Mouse (Mus musculus): ENCODE measurements around the gene Des. TPM values are rescaled to one million over a fixed set of nuclear protein-coding genes. Genes with fewer than 3 reads are reported as not detected.

Des gene
- polyA plus RNA-seq, 1 experiment from 2014 or later, result 2.3 TPM

DNA sequence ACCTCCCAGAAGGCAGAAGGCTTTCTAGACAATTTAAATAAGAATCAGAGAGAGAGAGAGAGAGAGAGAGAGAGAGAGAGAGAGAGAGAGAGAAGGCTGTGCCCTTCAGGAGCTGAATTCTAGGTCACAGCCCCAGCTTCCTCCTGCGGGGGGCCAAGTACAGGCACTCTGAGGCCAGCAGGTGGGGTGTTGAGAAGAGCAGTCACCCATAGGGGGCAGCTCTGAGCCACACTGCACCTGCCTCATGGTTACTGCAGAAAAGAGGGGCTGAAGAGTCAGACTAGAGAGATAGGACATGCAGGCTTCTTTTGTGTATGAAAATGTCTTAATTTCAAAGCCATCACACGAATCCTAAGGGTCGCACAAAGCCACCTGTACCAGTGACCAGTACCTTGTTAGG is 53.6 kb downstream of the Des start:
- ATAC-seq (ENCODE audit: low FRiP score), result no peak
- 66% methylated on average over 3 of the region's 3 CpGs for WGBS
- H3K36me3 ChIP-seq, result peaks cover 14% of the 10 kb centered on the region
- peaks cover 13% of the 10 kb centered on the region for H3K4me1 ChIP-seq
- H3K9me3 ChIP-seq (replicated peaks), result no peaks in the 10 kb centered on the region
- no peak overlapping the region for H3K27ac ChIP-seq
- no peak overlapping the region for H3K4me2 ChIP-seq (replicated peaks)
- H3K4me3 ChIP-seq, result no peak overlapping the region
- no peak overlapping the region for H3K9ac ChIP-seq
- peaks cover 9% of the 10 kb centered on the region for H3K27me3 ChIP-seq

Other genes starting within 250 kb of the Des start
- gene Nhej1, start 235.1 kb upstream of the Des start, polyA plus RNA-seq (2016; fragmentation: Nextera tagmentation; extraction: Ambion mirVana), result 10.5 and 12.8 TPM in 2 replicates
- 0.10 TPM in 1 of 2 replicates, not detected in the other for gene Slc23a3, start 226.4 kb upstream of the Des start, polyA plus RNA-seq (2016; fragmentation: Nextera tagmentation; extraction: Ambion mirVana)
- 66.4 and 67.0 TPM in 2 replicates for gene Cnppd1, start 217.6 kb upstream of the Des start, polyA plus RNA-seq (2016; fragmentation: Nextera tagmentation; extraction: Ambion mirVana)
- gene Retreg2, start 217.6 kb upstream of the Des start, polyA plus RNA-seq (2016; fragmentation: Nextera tagmentation; extraction: Ambion mirVana), result 81.6 and 83.1 TPM in 2 replicates
- 37.6 and 38.8 TPM in 2 replicates for gene Zfand2b, start 191.7 kb upstream of the Des start, polyA plus RNA-seq (2016; fragmentation: Nextera tagmentation; extraction: Ambion mirVana)
- 37.9 and 41.3 TPM in 2 replicates for gene Abcb6, start 179.9 kb upstream of the Des start, polyA plus RNA-seq (2016; fragmentation: Nextera tagmentation; extraction: Ambion mirVana)
- 24.1 and 25.6 TPM in 2 replicates for gene Ankzf1, start 168.2 kb upstream of the Des start, polyA plus RNA-seq (2016; fragmentation: Nextera tagmentation; extraction: Ambion mirVana)
- gene Atg9a, start 168.1 kb upstream of the Des start, polyA plus RNA-seq (2016; fragmentation: Nextera tagmentation; extraction: Ambion mirVana), result 38.4 and 43.7 TPM in 2 replicates
- gene Glb1l, start 149.5 kb upstream of the Des start, polyA plus RNA-seq (2016; fragmentation: Nextera tagmentation; extraction: Ambion mirVana), result 21.2 and 26.3 TPM in 2 replicates
- gene Stk16, start 149.5 kb upstream of the Des start, polyA plus RNA-seq (2016; fragmentation: Nextera tagmentation; extraction: Ambion mirVana), result 125 and 130 TPM in 2 replicates
- gene Tuba4a, start 140.5 kb upstream of the Des start, polyA plus RNA-seq (2016; fragmentation: Nextera tagmentation; extraction: Ambion mirVana), result 10.3 and 11.1 TPM in 2 replicates
- not detected in 2 replicates for gene A630095N17Rik, start 128.2 kb upstream of the Des start, polyA plus RNA-seq (2016; fragmentation: Nextera tagmentation; extraction: Ambion mirVana)
- 54.6 and 55.2 TPM in 2 replicates for gene Dnajb2, start 123.9 kb upstream of the Des start, polyA plus RNA-seq (2016; fragmentation: Nextera tagmentation; extraction: Ambion mirVana)
- gene Ptprn, start 95.8 kb upstream of the Des start, polyA plus RNA-seq (2016; fragmentation: Nextera tagmentation; extraction: Ambion mirVana), result 11.7 and 12.6 TPM in 2 replicates
- 50.0 and 56.8 TPM in 2 replicates for gene Resp18, start 81.9 kb upstream of the Des start, polyA plus RNA-seq (2016; fragmentation: Nextera tagmentation; extraction: Ambion mirVana)
- gene Dnpep, start 42.3 kb upstream of the Des start, polyA plus RNA-seq (2016; fragmentation: Nextera tagmentation; extraction: Ambion mirVana), result 173 and 175 TPM in 2 replicates
- gene Speg, start 15.0 kb downstream of the Des start, polyA plus RNA-seq (2016; fragmentation: Nextera tagmentation; extraction: Ambion mirVana), result 19.1 and 19.7 TPM in 2 replicates
- 73.1 and 74.1 TPM in 2 replicates for gene Gmppa, start 75.6 kb downstream of the Des start, polyA plus RNA-seq (2016; fragmentation: Nextera tagmentation; extraction: Ambion mirVana)
- gene Asic4, start 90.1 kb downstream of the Des start, polyA plus RNA-seq (2016; fragmentation: Nextera tagmentation; extraction: Ambion mirVana), result 18.3 and 19.0 TPM in 2 replicates
- gene Chpf, start 119.0 kb downstream of the Des start, polyA plus RNA-seq (2016; fragmentation: Nextera tagmentation; extraction: Ambion mirVana), result 39.2 and 41.5 TPM in 2 replicates
- 25.3 and 25.7 TPM in 2 replicates for gene Tmem198, start 119.2 kb downstream of the Des start, polyA plus RNA-seq (2016; fragmentation: Nextera tagmentation; extraction: Ambion mirVana)
- gene Obsl1, start 146.1 kb downstream of the Des start, polyA plus RNA-seq (2016; fragmentation: Nextera tagmentation; extraction: Ambion mirVana), result 63.4 and 66.4 TPM in 2 replicates
- gene Inha, start 146.7 kb downstream of the Des start, polyA plus RNA-seq (2016; fragmentation: Nextera tagmentation; extraction: Ambion mirVana), result 8.6 and 9.2 TPM in 2 replicates
- 25.7 and 29.3 TPM in 2 replicates for gene Stk11ip, start 161.2 kb downstream of the Des start, polyA plus RNA-seq (2016; fragmentation: Nextera tagmentation; extraction: Ambion mirVana)
- 36.9 and 38.6 TPM in 2 replicates for gene Slc4a3, start 185.9 kb downstream of the Des start, polyA plus RNA-seq (2016; fragmentation: Nextera tagmentation; extraction: Ambion mirVana)

Data from hindbrain, embryonic 12.5 days (tissue).